Mouse (Mus musculus) liver, adult 2 months (tissue): ENCODE data around the gene Usf2. TPM values are rescaled to one million over a fixed set of nuclear protein-coding genes. Genes with fewer than 3 reads are reported as not detected.
A peak's percentile ranks its signal among the peaks of the same experiment; 100 is the strongest.

Experiments used
- DNase-seq: peaks from one replicate; pipeline ENCODE4 v3.0.0-alpha.2; 2011; ENCODE audit warnings: low read depth, low spot score; ENCODE audit errors: extremely low read depth
- H3K27ac ChIP-seq: fragments of 200-500 bp; replicated peaks from 2 replicates; pipeline ENCODE4 v1.5.1; 2012; ENCODE audit warnings: low read depth, mild to moderate bottlenecking, control low read depth, inconsistent platforms, low read length; ENCODE audit not compliant: insufficient read depth
- H3K27me3 ChIP-seq: fragments of 200-500 bp; 2 replicates; pipeline ENCODE4 v1.6.1; 2012; ENCODE audit warnings: mild to moderate bottlenecking, moderate library complexity, low read length, inconsistent platforms; ENCODE audit not compliant: control insufficient read depth, insufficient read depth
- H3K36me3 ChIP-seq: fragments of 200-500 bp; 2 replicates; pipeline ENCODE4 v1.6.1; 2012; ENCODE audit warnings: low read length, inconsistent platforms; ENCODE audit not compliant: control insufficient read depth, insufficient read depth
- H3K4me1 ChIP-seq: fragments of 200-500 bp; 2 replicates; pipeline ENCODE4 v1.6.1; 2011; ENCODE audit warnings: low read length; ENCODE audit not compliant: control insufficient read depth, insufficient read depth
- H3K4me3 ChIP-seq: fragments of 200-500 bp; 2 replicates; pipeline ENCODE4 v1.5.1; 2011; ENCODE audit warnings: low read depth, mild to moderate bottlenecking, control low read depth, low read length, moderate library complexity; ENCODE audit not compliant: insufficient read depth
- H3K79me2 ChIP-seq: fragments of 200-500 bp; 2 replicates; pipeline ENCODE4 v1.6.1; 2012; ENCODE audit warnings: inconsistent platforms, mild to moderate bottlenecking, low read length, moderate library complexity; ENCODE audit not compliant: control insufficient read depth, insufficient read depth
- H3K9ac ChIP-seq: fragments of 200-500 bp; 2 replicates; pipeline ENCODE4 v1.6.1; 2012; ENCODE audit warnings: low read depth, mild to moderate bottlenecking, control low read depth, inconsistent platforms, low read length
- CTCF ChIP-seq: fragments of 200-500 bp; IDR thresholded peaks from 2 replicates; pipeline ENCODE4 v1.5.1; 2011; ENCODE audit warnings: low read depth, low read length, control low read depth
- POLR2A ChIP-seq: fragments of 200-500 bp; IDR thresholded peaks from 2 replicates; pipeline ENCODE4 v1.6.1; 2011; ENCODE audit warnings: low read length, control low read depth; ENCODE audit not compliant: insufficient read depth; ENCODE audit errors: extremely low read depth
- WGBS: fragments of 180-500 bp; shearing (Covaris S2); methylation state at CpG from one replicate; pipeline ENCODE4 v1.1.7; 2018; 5-methylcytosine and 5-hydroxymethylcytosine counted together
- polyA plus RNA-seq: library from polyadenylated mRNA; depleted of rRNA; stranded (reverse); fragments of >200 nt; gene quantifications from 2 replicates; pipeline ENCODE4 v1.2.3, GENCODE M21; 2012
- total RNA-seq: library from RNA; depleted of rRNA; stranded (reverse); fragments of >200 nt; gene quantifications from 2 replicates; pipeline ENCODE4 v1.2.3, GENCODE M21; 2014

Gene Usf2
- total and polyA plus RNA-seq, 2 experiments: 40.5 to 161 TPM

- 18% methylated on average over 7 of the region's 7 CpGs for WGBS
- Histone ChIP-seq H3K4me3 (no peak overlapping the region), H3K9ac (peak overlapping the region; percentile 68), H3K27me3 (no peaks in the 10 kb centered on the region), H3K79me2 (peaks cover 7% of the 10 kb centered on the region; the same call in 1 of the 2 replicates), H3K36me3 (peaks cover 16% of the 10 kb centered on the region), H3K4me1 (peaks cover 43% of the 10 kb centered on the region), H3K27ac (peak overlapping the region; percentile 95)
- no peak for TF ChIP-seq CTCF
- no peak for TF ChIP-seq POLR2A
- DNase-seq: peak; percentile 95
These were observed 7.8 kb upstream of the Usf2 start for GRCm38 (mm10) chr7:30964366-30964765.

DNA sequence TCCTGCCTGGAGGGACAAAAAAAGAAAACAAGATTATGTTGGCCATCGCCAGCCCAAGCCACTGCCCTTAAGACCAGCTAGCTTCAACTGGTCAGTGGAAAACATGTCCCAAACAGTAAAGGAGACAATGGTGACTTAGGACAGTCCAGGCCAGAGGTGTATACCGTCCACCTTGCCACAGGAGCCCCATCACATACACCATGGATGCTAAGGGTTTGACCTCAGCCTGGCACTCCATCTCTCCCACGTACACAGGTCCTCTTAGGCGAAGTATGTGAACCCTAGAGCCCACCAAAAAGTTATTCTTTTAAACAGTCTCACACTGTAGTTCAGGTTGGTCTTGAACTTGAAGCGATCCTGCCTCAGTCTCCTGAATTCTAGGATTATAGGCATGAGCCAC, 6.3 kb upstream of the Usf2 start:
- Histone ChIP-seq H3K27me3 (no peaks in the 10 kb centered on the region), H3K4me3 (no peak overlapping the region), H3K27ac (0 out of 2 replicates have a peak overlapping the region, but pooled peaks have one; percentile 24), H3K9ac (no peak overlapping the region), H3K4me1 (peaks cover 47% of the 10 kb centered on the region), H3K79me2 (peaks cover 3% of the 10 kb centered on the region; the same call in 1 of the 2 replicates), H3K36me3 (peaks cover 14% of the 10 kb centered on the region)
- TF ChIP-seq POLR2A: no peak
- no peak for DNase-seq
- WGBS: 85% methylated on average over 5 of the region's 5 CpGs

GRCm38 (mm10) chr7:30959786-30960349, 3.3 kb upstream of the Usf2 start:
- Histone ChIP-seq H3K4me1 (peaks cover 30% of the 10 kb centered on the region), H3K9ac (no peak overlapping the region; the same call in 1 of the 2 replicates), H3K4me3 (no peak overlapping the region), H3K27me3 (no peaks in the 10 kb centered on the region), H3K27ac (peak overlapping the region; percentile 53), H3K36me3 (peaks cover 14% of the 10 kb centered on the region), H3K79me2 (0 out of 2 replicates have a peak, but pooled peaks cover 6% of the 10 kb centered on the region)
- no peak for DNase-seq
- TF ChIP-seq CTCF: no peak
- TF ChIP-seq POLR2A: no peak
- WGBS: 48% methylated on average over 6 of the region's 6 CpGs

- H3K9ac ChIP-seq: peak overlapping the region; percentile 99; the same call in 1 of the 2 replicates
- no peaks in the 10 kb centered on the region for H3K27me3 ChIP-seq
- peaks cover 16% of the 10 kb centered on the region for H3K36me3 ChIP-seq
- H3K4me3 ChIP-seq: no peak overlapping the region
- DNase-seq: no peak
- H3K27ac ChIP-seq: no peak overlapping the region; the same call in 1 of the 2 replicates
- 0 out of 2 replicates have a peak, but pooled peaks cover 6% of the 10 kb centered on the region for H3K79me2 ChIP-seq
- no peak for TF ChIP-seq CTCF
- peak; percentile 27; the same call in 1 of the 2 replicates for TF ChIP-seq POLR2A
- WGBS: 72% methylated on average over 9 of the region's 9 CpGs
- H3K4me1 ChIP-seq: peaks cover 32% of the 10 kb centered on the region
These were observed 2.4 kb upstream of the Usf2 start for GRCm38 (mm10) chr7:30958866-30959487.

DNA sequence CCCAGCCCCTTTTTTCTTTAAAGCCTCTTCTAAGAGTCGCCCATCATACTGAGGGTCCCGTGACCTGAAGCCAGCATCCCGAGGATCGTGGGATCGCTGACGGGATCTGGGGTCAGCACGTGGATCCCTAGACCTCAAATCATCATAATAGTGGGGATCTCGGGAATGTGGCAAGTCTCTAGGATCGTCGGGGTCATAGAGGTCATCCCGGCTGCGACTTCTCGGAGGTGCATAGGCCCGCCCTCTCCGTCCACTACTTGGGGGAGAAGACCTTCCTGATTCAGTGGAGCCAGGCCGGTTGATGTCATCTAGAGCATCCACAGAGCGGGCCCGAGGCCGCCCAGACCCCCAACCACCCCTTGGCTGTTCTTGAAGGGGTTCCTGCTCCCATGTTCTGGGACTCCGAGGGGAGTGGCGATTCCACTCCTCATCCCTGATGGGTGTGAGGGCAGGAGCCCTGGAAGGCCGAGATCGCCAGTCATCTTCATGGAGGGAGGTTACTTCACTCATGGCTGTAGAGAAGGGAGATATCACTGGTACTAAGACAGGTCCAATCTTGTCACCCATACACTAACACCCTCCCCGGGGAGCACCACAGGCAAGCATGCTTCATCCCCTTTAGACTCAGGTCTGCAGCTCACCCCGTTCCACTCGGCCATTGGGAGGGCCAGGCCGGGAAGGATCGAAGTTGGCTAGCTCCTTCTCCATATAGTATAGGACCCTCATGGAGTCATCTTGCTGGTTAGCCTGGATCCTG, 1.7 kb upstream of the Usf2 start:
- peak overlapping the region; percentile 99 for H3K9ac ChIP-seq
- H3K79me2 ChIP-seq: peaks cover 6% of the 10 kb centered on the region; the same call in 1 of the 2 replicates

More for the DNA sequence above, 1.7 kb upstream of the Usf2 start:
- no peaks in the 10 kb centered on the region for H3K27me3 ChIP-seq
- TF ChIP-seq POLR2A: 0 out of 2 replicates have a peak, but pooled peaks have one; percentile 5
- no peak for TF ChIP-seq CTCF
- peaks cover 18% of the 10 kb centered on the region for H3K36me3 ChIP-seq
- DNase-seq: no peak
- peaks cover 35% of the 10 kb centered on the region for H3K4me1 ChIP-seq
- H3K4me3 ChIP-seq: peak overlapping the region; percentile 98
- peak overlapping the region; percentile 99 for H3K27ac ChIP-seq
- WGBS: 61% methylated on average over 28 of the region's 28 CpGs
